ENCODE assay signal across 8 mouse cellular contexts in the genomic region with DNA sequence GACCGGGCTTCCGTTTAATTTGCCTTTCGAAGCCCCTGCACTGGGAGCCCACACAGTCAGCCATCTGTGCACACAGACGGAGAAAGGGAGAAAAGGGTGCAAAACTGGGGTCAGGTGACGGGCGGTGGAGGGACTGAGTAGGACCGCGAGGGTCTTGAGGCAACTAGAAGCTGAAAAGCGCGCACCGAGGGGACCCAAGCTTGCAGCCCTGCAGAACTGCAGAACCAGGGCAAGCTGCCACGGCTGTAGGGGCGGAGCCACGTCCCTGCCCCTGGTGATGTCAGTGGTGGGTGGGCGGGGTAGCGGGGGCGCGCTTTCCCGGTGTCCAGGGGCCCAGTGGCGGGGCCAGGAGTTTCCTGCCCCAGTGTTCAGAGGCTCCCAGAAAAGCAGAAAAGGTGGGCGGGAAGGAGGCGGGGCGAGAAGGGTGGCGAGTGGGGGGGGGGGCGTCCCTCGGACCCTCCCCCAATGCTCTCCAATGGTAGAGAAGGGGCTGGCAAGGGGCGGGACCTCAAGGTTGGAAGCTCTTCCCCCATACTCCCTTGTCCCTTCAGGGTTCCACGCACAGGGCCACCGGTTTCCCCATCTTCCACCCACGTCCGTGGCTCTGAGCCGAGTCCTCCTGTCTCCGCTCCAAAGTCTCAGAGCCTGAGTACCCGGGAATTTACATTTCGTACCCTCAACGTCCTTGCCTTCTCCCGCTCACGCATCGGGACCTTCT. TPM values are rescaled to one million over a fixed set of nuclear protein-coding genes. Genes with fewer than 3 reads are reported as not detected.
DNase-seq lines count a peak whose midpoint lies in the region; ATAC-seq and TF ChIP-seq lines count a peak whose summit lies in the region.

No protein-coding gene starts in this region.

- intact Hi-C loops in heart, postnatal 36 days (cut with DNase I): loop anchor here (2.0 to 10.0 kb wide), 3 partner anchors 13 to 721 kb away; no protein-coding TSS in a partner anchor

- H3K4me3 ChIP-seq in E14TG2a.4 (replicated peaks; ENCODE audit: low read length): peak overlapping the region; percentile 75
- H3K4me3 ChIP-seq in midbrain, embryonic 11.5 days (ENCODE audit: low read depth, low read length): peak overlapping the region; percentile 36
- peak overlapping the region; percentile 49 for H3K4me3 ChIP-seq in stomach, embryonic 16.5 days (replicated peaks; ENCODE audit: low read length)

- no peak for TF ChIP-seq CTCF in E14TG2a.4 (conservative IDR thresholded peaks at IDR 0.05; ENCODE audit: low read length)

- no peaks in the 10 kb centered on the region for H3K36me3 ChIP-seq in E14TG2a.4 (ENCODE audit: insufficient read depth, low read length)
- H3K36me3 ChIP-seq in midbrain, embryonic 11.5 days (ENCODE audit: control insufficient read depth, insufficient read depth, low read length): no peaks in the 10 kb centered on the region
- H3K36me3 ChIP-seq in stomach, embryonic 16.5 days (ENCODE audit: control insufficient read depth, insufficient read depth, low read length): no peaks in the 10 kb centered on the region

- peak; percentile 93 for DNase-seq in heart, adult 11 months
- no peak for DNase-seq in heart, postnatal 36 days
- DNase-seq in cerebellum, postnatal 36 days: peak; percentile 89 to 91
- peak; percentile 57 for DNase-seq in gastrocnemius, postnatal 10 days
- DNase-seq in layer of hippocampus, postnatal 25 days (ENCODE audit: extremely low spot score in 1 of 2, low spot score in 1 of 2): peak; percentile 65 to 76
- peak; percentile 99 for DNase-seq in midbrain, embryonic 11.5 days (ENCODE audit: low spot score, missing footprints)

- H3K27ac ChIP-seq in midbrain, embryonic 11.5 days (ENCODE audit: low read depth, low read length): peak overlapping the region; percentile 67; the same call in 1 of the 2 replicates
- no peak overlapping the region for H3K27ac ChIP-seq in stomach, embryonic 16.5 days (ENCODE audit: low read length)

- H3K9ac ChIP-seq in midbrain, embryonic 11.5 days (ENCODE audit: low read length): peak overlapping the region; percentile 64; the same call in 1 of the 2 replicates
- peak overlapping the region; percentile 57; the same call in 1 of the 2 replicates for H3K9ac ChIP-seq in stomach, embryonic 16.5 days (ENCODE audit: low read length)

- H3K4me2 ChIP-seq in midbrain, embryonic 11.5 days: peak overlapping the region; percentile 58
- peak overlapping the region; percentile 74 for H3K4me2 ChIP-seq in stomach, embryonic 16.5 days (ENCODE audit: low read depth, low read length)

- H3K9me3 ChIP-seq in E14TG2a.4 (ENCODE audit: low read length): no peaks in the 10 kb centered on the region; the same call in 1 of the 2 replicates
- H3K9me3 ChIP-seq in midbrain, embryonic 11.5 days (ENCODE audit: control insufficient read depth, low read length): no peaks in the 10 kb centered on the region
- no peaks in the 10 kb centered on the region for H3K9me3 ChIP-seq in stomach, embryonic 16.5 days (replicated peaks; ENCODE audit: control insufficient read depth, low read length)

- peaks cover 40% of the 10 kb centered on the region for H3K4me1 ChIP-seq in E14TG2a.4 (replicated peaks; ENCODE audit: low read depth, low read length)
- H3K4me1 ChIP-seq in midbrain, embryonic 11.5 days (ENCODE audit: control insufficient read depth, insufficient read depth, low read length): peaks cover 6% of the 10 kb centered on the region; the same call in 1 of the 2 replicates
- H3K4me1 ChIP-seq in stomach, embryonic 16.5 days (ENCODE audit: control insufficient read depth, insufficient read depth, low read length): peaks cover 14% of the 10 kb centered on the region

- peak; percentile 93 for ATAC-seq in midbrain, embryonic 11.5 days (ENCODE audit: low FRiP score)
- peak; percentile 91 for ATAC-seq in stomach, embryonic 16.5 days (ENCODE audit: insufficient read depth, low FRiP score)

- WGBS in midbrain, embryonic 11.5 days: 0% methylated on average over 34 of the region's 39 CpGs
- WGBS in stomach, embryonic 16.5 days: under 1% methylated on average over 34 of the region's 39 CpGs

- peaks cover 65% of the 10 kb centered on the region for H3K27me3 ChIP-seq in E14TG2a.4 (ENCODE audit: insufficient read depth, low read length)
- H3K27me3 ChIP-seq in midbrain, embryonic 11.5 days (ENCODE audit: control insufficient read depth, insufficient read depth, low read length): peaks cover 37% of the 10 kb centered on the region
- peaks cover 42% of the 10 kb centered on the region for H3K27me3 ChIP-seq in stomach, embryonic 16.5 days (ENCODE audit: control insufficient read depth, insufficient read depth, low read length)

RNA-seq across cellular contexts. Expression of a gene that starts 1.1 kb away (rescaled TPM):
- 1 to 10 TPM; 2.2 to 3.3 TPM for total RNA-seq in heart, postnatal 36 days (2021)
- total RNA-seq in gastrocnemius, postnatal 10 days (2021): 1 to 10 TPM; 3.2 to 3.3 TPM
- 100 to 1,000 TPM; 293 to 319 TPM for total RNA-seq in layer of hippocampus, postnatal 25 days (2021)
- polyA plus RNA-seq in midbrain, embryonic 11.5 days (2014; fragmentation: Nextera tagmentation; extraction: Ambion mirVana): 52.7 and 53.5 TPM in 2 replicates
- polyA plus RNA-seq in stomach, embryonic 16.5 days (2015; fragmentation: Nextera tagmentation; extraction: Ambion mirVana): 9.0 and 10.4 TPM in 2 replicates

Comparison
In these comparisons a context has a peak if more than half of its experiments do, and no peak if none do; other contexts are left out.
1. DNase-seq: peak in heart, adult 11 months (single experiment), cerebellum, postnatal 36 days (2 of 2), gastrocnemius, postnatal 10 days (single experiment), layer of hippocampus, postnatal 25 days (2 of 2) and midbrain, embryonic 11.5 days (single experiment); none in heart, postnatal 36 days (0 of 2).
2. RNA of a gene that starts 1.1 kb away (total RNA-seq): 293 to 319 TPM in layer of hippocampus, postnatal 25 days; 2.2 to 3.3 TPM in heart, postnatal 36 days and 3.2 to 3.3 TPM in gastrocnemius, postnatal 10 days; every median in the first group is over 10 times any median in the second.
3. Peak in every context shown above with its lines, with median percentiles within 50 percentile points of each other: H3K4me3 ChIP-seq.